Mouse (Mus musculus) lung, postnatal 14 days (tissue): ENCODE data around the gene Aox1.

Experiments
- DNase-seq: peaks from one replicate; pipeline ENCODE4 v3.0.0; 2021

Aox1 gene

GRCm38 (mm10) chr1:58065606-58066005 lies 35.9 kb downstream of the Aox1 start:
- no peak for DNase-seq

DNA sequence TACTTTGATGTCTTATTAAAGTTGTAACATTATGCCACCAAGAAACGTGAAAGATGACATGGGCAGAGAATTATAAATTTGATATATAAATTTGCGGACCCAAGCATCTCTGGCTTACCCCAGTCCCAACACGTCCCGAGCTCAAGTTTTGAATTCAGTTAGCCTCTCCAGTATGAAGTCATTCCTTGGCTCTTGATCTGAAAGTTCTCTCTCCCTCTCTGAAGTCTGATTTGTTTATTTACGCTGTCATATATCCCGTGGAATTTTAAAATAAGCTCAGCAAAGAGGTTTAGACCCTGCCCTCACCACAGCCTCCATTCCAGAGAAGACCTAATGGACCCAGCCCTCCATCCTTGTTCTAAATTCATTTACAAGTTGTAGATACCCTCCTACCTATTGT lies 39.5 kb downstream of the Aox1 start:
- DNase-seq: no peak

- no peak for DNase-seq
Observed at GRCm38 (mm10) chr1:58070091-58070490, 40.4 kb downstream of the Aox1 start.

DNA sequence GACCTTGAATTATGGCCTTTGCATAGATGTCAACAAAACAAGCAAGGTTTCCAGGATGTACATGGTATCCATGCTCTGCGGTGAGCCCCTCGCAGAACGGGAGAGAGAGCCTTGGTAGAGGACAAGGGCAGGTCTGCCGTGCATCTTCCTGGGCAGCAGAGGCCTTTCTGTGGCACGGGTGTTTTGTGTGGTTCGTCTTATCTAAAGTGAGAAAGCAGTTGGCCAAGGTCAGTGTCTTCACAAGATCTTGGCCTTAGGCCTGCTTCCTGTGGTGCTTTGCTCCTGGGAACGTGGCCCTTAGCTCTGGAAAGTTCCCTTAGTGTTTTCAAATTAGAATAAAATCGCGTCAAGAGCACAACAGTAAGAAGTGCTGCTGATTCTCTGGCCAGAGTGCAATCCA lies 41.3 kb downstream of the Aox1 start:
- DNase-seq: no peak

DNA sequence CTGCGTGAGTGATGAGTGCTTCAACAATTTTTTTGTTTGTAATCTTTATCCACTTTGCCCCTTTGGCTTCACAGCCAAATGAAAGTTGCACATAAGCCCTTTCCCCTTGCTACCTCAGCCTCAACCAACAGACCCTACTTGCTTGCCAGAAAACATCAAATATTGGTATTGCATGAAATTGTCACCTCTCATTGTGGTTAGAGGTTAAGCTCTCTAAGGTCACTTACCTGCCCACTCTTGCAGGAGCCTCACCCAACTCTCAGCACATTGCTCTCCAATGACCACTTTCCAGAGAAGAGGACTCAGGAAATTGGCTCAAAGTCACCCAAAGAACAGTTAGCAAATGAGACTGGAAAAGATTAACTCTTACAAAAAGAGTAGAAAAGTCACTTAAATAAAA lies 41.8 kb downstream of the Aox1 start:
- no peak for DNase-seq

DNA sequence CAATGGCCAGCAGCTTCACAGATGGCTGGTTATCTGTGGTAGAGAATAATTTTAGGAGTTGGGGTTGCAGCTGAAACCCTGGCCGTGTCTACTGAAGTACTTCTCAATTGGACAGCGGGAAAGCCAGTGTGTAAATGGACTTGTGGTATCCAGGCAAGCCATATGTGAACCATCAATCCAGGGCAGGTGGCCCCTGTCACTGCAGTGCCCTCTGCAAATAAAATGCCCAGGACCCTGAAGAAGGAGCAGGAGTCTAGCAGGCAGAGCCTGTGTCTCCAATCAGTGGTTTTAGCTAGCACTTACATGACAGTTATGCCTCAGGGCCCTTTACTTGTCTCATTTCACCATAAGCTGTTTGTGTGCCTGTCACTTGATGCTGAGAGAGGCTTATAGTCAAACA lies 42.7 kb downstream of the Aox1 start:
- DNase-seq: no peak

DNA sequence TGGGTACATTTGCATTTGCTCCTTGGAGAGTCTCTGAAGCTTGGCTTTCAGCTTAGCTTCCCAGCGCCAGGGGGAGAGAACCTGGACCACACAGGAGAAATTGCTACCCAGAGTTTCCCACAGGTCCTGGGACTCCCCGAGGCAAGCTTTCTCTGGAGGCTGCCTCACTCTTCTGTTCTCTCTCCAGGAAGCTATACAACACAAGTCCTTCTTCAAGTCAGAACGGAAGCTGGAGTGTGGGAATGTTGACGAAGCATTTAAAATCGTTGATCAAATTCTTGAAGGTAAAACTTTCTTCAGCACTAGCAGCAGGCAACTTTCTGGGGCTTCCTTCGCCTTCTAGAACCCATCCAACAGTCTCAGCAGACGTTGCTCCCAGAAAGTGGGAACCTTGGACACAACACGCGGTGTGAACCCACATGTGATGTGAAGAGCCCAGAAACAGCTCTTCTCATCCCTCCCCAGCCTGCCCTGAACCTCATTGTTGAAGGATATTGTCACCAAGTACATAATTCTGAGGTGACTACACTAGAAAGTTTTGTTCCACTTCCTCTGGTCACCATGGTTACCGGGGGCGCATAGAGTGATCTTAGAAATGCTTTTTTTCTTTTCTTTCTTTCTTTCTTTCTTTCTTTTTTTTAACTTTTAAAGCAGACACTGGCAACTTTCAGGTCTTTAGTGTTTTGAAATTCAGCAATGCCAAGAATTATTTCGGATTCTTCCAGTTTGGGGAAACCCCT lies 43.4 kb downstream of the Aox1 start:
- no peak for DNase-seq

GRCm38 (mm10) chr1:58074266-58074665 lies 44.5 kb downstream of the Aox1 start:
- DNase-seq: no peak

GRCm38 (mm10) chr1:58077882-58078281 lies 48.2 kb downstream of the Aox1 start:
- DNase-seq: no peak

DNA sequence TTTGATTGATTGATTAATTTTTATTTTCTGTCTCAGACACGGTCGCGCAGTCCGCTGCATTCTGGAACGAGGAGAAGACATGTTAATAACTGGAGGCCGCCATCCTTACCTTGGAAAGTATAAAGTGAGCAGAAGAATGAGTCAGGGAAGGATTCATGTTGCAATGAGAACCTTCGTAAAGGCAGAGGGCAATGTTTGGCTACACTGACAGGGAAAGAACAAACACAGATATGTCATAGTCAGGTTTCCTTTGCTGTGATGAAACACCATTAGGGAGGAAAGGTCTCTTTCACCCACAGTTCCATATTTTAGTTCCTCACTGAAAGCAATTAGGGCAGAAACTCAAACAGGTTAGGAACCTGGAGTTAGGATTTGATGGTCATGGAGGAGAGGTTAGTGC lies 48.7 kb downstream of the Aox1 start:
- no peak for DNase-seq

- peak; percentile 9 for DNase-seq
Observed at GRCm38 (mm10) chr1:58079689-58080088, 50.0 kb downstream of the Aox1 start.

GRCm38 (mm10) chr1:58080446-58080845 lies 50.7 kb downstream of the Aox1 start:
- no peak for DNase-seq

- no peak for DNase-seq
Observed at GRCm38 (mm10) chr1:58081356-58081755, 51.6 kb downstream of the Aox1 start.

DNA sequence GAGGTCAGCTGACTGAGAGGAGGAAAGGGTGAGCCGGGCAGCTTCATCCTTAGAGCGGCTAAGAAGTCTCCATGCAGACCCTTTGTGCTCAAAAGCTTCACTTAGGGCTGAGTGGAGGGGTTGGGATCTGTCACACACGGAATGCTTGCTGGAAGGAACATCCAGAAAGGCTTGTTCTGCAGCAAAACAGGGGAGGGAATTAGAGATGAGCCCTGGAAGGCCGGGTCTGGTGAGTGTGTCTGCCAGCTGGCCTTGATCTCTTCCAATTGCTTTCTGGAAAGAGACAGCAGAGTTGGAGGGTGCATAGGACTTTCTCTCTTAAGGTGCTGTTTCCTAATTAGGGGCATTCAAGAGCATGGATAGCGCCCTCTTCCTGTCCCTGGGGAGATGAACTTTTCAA lies 59.6 kb downstream of the Aox1 start:
- peak; percentile 5 for DNase-seq

DNA sequence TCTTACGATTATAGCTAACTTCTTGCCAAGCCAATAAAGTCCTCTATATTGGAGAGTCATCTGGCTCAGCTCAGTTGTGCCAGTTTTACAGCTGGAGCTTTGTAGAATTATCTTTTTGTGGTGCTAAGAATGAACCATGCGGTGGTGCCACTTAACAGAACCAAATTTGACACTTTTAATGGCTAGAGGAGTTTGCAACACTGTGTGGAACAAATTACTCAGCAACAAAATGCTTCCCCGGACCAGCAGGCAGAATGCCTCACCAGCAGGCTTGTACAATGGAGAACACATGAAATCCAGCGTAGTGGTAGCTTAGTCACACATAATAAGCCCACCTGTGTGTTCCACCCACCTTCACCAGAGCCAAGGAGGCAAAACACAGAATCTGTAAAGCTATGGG lies 60.5 kb downstream of the Aox1 start:
- DNase-seq: no peak

DNA sequence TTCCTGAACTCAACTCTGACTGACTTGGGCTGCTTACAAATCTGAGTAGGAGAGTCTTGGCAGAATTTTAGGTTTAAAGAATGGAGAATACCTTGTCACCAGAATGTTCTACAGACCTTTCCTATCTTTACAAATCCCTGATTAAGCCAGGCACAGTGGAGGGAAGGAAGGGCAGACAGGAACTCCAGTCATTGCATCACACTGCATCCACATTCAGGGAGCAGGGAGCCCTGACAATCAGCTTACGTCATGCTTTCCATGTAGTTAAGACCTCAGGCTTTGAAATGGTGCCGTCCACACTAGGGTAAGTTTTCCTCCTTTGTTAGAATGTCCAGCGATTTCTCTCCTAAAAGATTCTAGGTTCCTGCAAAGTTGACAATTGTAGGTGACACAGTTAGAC lies 61.5 kb downstream of the Aox1 start:
- no peak for DNase-seq

DNA sequence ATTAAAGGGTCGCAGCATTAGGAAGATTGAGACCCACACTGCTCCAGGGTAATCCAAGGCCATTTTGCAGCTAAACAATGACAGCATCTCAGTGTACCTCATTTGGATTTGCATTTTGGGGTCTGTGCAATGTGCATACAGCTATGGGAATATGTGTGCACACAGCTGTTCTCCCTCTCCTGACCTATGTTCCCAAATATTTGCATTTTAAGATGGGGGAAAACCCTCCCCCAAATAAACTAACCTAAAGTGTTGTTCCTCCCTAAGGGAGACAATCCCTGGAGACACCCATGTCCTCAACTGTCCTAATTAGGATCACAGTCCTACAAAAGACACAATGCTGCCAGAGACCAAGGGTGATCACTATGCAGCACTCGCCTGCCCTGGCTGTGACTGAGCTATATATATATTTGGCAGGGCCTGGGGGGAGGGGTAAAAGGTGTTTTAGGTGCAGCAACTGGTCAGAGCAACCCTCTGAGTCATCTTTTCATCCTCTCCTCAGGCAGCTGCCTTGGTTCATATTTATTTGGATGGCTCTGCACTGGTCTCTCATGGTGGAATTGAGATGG lies 62.3 kb downstream of the Aox1 start:
- DNase-seq: no peak

DNA sequence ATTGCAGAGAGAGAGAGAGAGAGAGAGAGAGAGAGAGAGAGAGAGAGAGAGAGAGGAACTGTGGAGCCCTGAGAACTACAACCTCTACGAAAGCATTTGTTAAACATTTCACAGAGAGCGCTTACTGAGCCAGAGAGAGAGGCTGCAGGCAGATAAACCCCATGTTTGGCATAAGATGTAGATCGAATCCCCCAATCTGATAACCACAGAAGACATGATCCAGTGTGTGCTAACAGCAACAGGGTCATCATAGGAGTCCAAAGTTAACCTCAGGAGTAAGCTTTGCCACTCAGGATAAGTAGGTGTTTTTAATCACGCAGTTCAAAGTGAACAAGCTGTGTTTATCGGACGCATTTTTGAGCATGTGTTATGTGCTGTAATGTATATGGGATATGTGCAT lies 67.6 kb downstream of the Aox1 start:
- no peak for DNase-seq

- no peak for DNase-seq
Observed at GRCm38 (mm10) chr1:58099119-58099518, 69.4 kb downstream of the Aox1 start.

- DNase-seq: peak; percentile 11
Observed at GRCm38 (mm10) chr1:58101531-58102146, 71.9 kb downstream of the Aox1 start.

GRCm38 (mm10) chr1:58102494-58102893 lies 72.8 kb downstream of the Aox1 start:
- no peak for DNase-seq

DNA sequence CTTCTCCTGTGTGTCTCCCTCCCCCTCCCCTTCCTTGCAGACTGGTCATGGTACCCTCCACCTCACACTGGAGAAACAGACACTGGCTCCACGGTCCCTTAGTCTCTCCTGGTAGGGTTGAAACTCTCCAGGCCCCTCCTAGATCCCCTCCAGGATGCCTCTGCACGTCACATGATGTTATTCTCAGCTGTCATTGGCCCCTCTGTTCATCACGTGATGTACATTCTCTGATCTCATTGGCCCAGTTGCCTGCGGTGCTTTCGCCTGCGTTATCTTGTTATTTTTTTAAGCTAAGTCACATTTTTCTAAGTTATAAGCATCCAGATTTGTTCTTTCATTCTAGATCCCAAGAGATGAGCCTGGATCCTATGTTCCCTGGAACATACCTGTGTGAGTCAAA lies 76.0 kb downstream of the Aox1 start:
- no peak for DNase-seq

GRCm38 (mm10) chr1:58107066-58107465 lies 77.3 kb downstream of the Aox1 start:
- no peak for DNase-seq

- DNase-seq: no peak
Observed at GRCm38 (mm10) chr1:58110241-58110640, 80.5 kb downstream of the Aox1 start.

GRCm38 (mm10) chr1:58111315-58111714 lies 81.6 kb downstream of the Aox1 start:
- no peak for DNase-seq
